In genomic region chr3:131471435-131471834, GRCm38 (mm10) we compare ENCODE assay signal across 16 mouse cellular contexts. TPM values are rescaled to one million over a fixed set of nuclear protein-coding genes. Genes with fewer than 3 reads are reported as not detected.
DNase-seq lines count a peak whose midpoint lies in the region; ATAC-seq lines count a peak whose summit lies in the region.
"Had no signal": no experiment of that assay in that cellular context is flagged by ENCODE, and none has a peak within 500 bp of the region (broad histone marks: within the 10 kb centered on the region; RNA-seq: fewer than 3 reads in every experiment).

No protein-coding gene starts in this region.

- ATAC-seq in embryonic facial prominence, embryonic 11.5 days (replicated peaks; ENCODE audit: insufficient number of reproducible peaks, low FRiP score, low TSS enrichment, low read depth): peak; percentile 41; the same call in 1 of the 2 replicates
- peak; percentile 32; the same call in 1 of the 2 replicates for ATAC-seq in kidney, embryonic 14.5 days (ENCODE audit: low FRiP score, low TSS enrichment)
- peak; percentile 6; the same call in 1 of the 2 replicates for ATAC-seq in forebrain, embryonic 13.5 days
- ATAC-seq in midbrain, embryonic 12.5 days (ENCODE audit: low FRiP score, low read depth): peak; percentile 45
- ATAC-seq in kidney, embryonic 16.5 days (ENCODE audit: low FRiP score, low TSS enrichment): no peak
- ATAC-seq: CD4-positive, CD25-positive, alpha-beta regulatory T cell, adult 4 months had no signal

- no peak overlapping the region for H3K9ac ChIP-seq in embryonic facial prominence, embryonic 11.5 days (replicated peaks; ENCODE audit: low read length)
- no peak overlapping the region for H3K9ac ChIP-seq in kidney, embryonic 14.5 days (ENCODE audit: low read depth, low read length)
- H3K9ac ChIP-seq in forebrain, embryonic 13.5 days: no peak overlapping the region
- no peak overlapping the region for H3K9ac ChIP-seq in midbrain, embryonic 12.5 days (replicated peaks)
- H3K9ac ChIP-seq in kidney, embryonic 16.5 days (replicated peaks; ENCODE audit: low read length): no peak overlapping the region
- H3K9ac ChIP-seq: heart, embryonic 12.5 days; intestine, embryonic 15.5 days had no signal

- H3K27ac ChIP-seq in embryonic facial prominence, embryonic 11.5 days (replicated peaks; ENCODE audit: low read depth, low read length): no peak overlapping the region
- H3K27ac ChIP-seq in embryonic facial prominence, embryonic 10.5 days (replicated peaks): no peak overlapping the region
- H3K27ac ChIP-seq in kidney, embryonic 14.5 days (ENCODE audit: low read depth, low read length): no peak overlapping the region
- no peak overlapping the region for H3K27ac ChIP-seq in forebrain, embryonic 13.5 days
- 0 out of 2 replicates have a peak overlapping the region, but pooled peaks have one; percentile 35 for H3K27ac ChIP-seq in midbrain, embryonic 12.5 days (replicated peaks)
- no peak overlapping the region for H3K27ac ChIP-seq in kidney, embryonic 16.5 days (ENCODE audit: low read length)
- H3K27ac ChIP-seq: intestine, embryonic 15.5 days; kidney, postnatal 0 days had no signal

- H3K36me3 ChIP-seq in embryonic facial prominence, embryonic 11.5 days (replicated peaks; ENCODE audit: control insufficient read depth, insufficient read depth, low read depth, low read length): no peaks in the 10 kb centered on the region
- H3K36me3 ChIP-seq in embryonic facial prominence, embryonic 10.5 days (replicated peaks): no peaks in the 10 kb centered on the region
- no peaks in the 10 kb centered on the region for H3K36me3 ChIP-seq in kidney, embryonic 14.5 days (ENCODE audit: control insufficient read depth, insufficient read depth, low read length)
- H3K36me3 ChIP-seq in forebrain, embryonic 13.5 days (ENCODE audit: poor library complexity, severe bottlenecking): no peaks in the 10 kb centered on the region
- no peaks in the 10 kb centered on the region for H3K36me3 ChIP-seq in midbrain, embryonic 12.5 days
- H3K36me3 ChIP-seq in kidney, embryonic 16.5 days (ENCODE audit: insufficient read depth, low read length): no peaks in the 10 kb centered on the region
- H3K36me3 ChIP-seq: G1E; heart, embryonic 12.5 days; intestine, embryonic 15.5 days had no signal

- no peak overlapping the region for H3K4me2 ChIP-seq in embryonic facial prominence, embryonic 11.5 days (ENCODE audit: low read depth, low read length)
- no peak overlapping the region for H3K4me2 ChIP-seq in kidney, embryonic 14.5 days (replicated peaks; ENCODE audit: low read depth, low read length)
- peak overlapping the region; percentile 12 for H3K4me2 ChIP-seq in forebrain, embryonic 13.5 days
- no peak overlapping the region for H3K4me2 ChIP-seq in midbrain, embryonic 12.5 days (replicated peaks)
- no peak overlapping the region for H3K4me2 ChIP-seq in kidney, embryonic 16.5 days (replicated peaks; ENCODE audit: low read depth, low read length)
- H3K4me2 ChIP-seq: heart, embryonic 12.5 days; intestine, embryonic 15.5 days had no signal

- no peaks in the 10 kb centered on the region for H3K4me1 ChIP-seq in embryonic facial prominence, embryonic 11.5 days (ENCODE audit: control insufficient read depth, insufficient read depth, low read length)
- H3K4me1 ChIP-seq in embryonic facial prominence, embryonic 10.5 days: peaks cover 25% of the 10 kb centered on the region
- H3K4me1 ChIP-seq in kidney, embryonic 14.5 days (ENCODE audit: control insufficient read depth, insufficient read depth, low read length): peaks cover 6% of the 10 kb centered on the region; the same call in 1 of the 2 replicates
- H3K4me1 ChIP-seq in forebrain, embryonic 13.5 days: peaks cover 15% of the 10 kb centered on the region
- peaks cover 14% of the 10 kb centered on the region for H3K4me1 ChIP-seq in midbrain, embryonic 12.5 days
- peaks cover 28% of the 10 kb centered on the region for H3K4me1 ChIP-seq in kidney, embryonic 16.5 days (ENCODE audit: insufficient read depth, low read length)
- H3K4me1 ChIP-seq: heart, embryonic 12.5 days; intestine, embryonic 15.5 days had no signal

- no peaks in the 10 kb centered on the region for H3K27me3 ChIP-seq in embryonic facial prominence, embryonic 11.5 days (ENCODE audit: control insufficient read depth, insufficient read depth, low read length)
- H3K27me3 ChIP-seq in embryonic facial prominence, embryonic 10.5 days (replicated peaks; ENCODE audit: low read depth, poor library complexity, severe bottlenecking): no peaks in the 10 kb centered on the region
- no peaks in the 10 kb centered on the region for H3K27me3 ChIP-seq in kidney, embryonic 14.5 days (ENCODE audit: control insufficient read depth, insufficient read depth, low read length)
- H3K27me3 ChIP-seq in forebrain, embryonic 13.5 days: no peaks in the 10 kb centered on the region
- no peaks in the 10 kb centered on the region for H3K27me3 ChIP-seq in midbrain, embryonic 12.5 days
- H3K27me3 ChIP-seq in kidney, embryonic 16.5 days (ENCODE audit: insufficient read depth, low read length): no peaks in the 10 kb centered on the region
- H3K27me3 ChIP-seq: intestine, embryonic 15.5 days had no signal

- no peak for DNase-seq in embryonic facial prominence, embryonic 11.5 days (ENCODE audit: low spot score)
- no peak for DNase-seq in embryonic facial prominence, embryonic 10.5 days (ENCODE audit: low spot score)
- no peak for DNase-seq in kidney, adult 18-20 months
- DNase-seq in kidney, postnatal 10 days: no peak
- DNase-seq: cerebellum, adult 9-11 months; gastrocnemius, postnatal 36 days had no signal

- no peaks in the 10 kb centered on the region for H3K9me3 ChIP-seq in embryonic facial prominence, embryonic 11.5 days (replicated peaks; ENCODE audit: control insufficient read depth, low read length)
- no peaks in the 10 kb centered on the region for H3K9me3 ChIP-seq in embryonic facial prominence, embryonic 10.5 days
- H3K9me3 ChIP-seq in kidney, embryonic 14.5 days (ENCODE audit: control insufficient read depth, low read length): no peaks in the 10 kb centered on the region
- H3K9me3 ChIP-seq in forebrain, embryonic 13.5 days (replicated peaks): 0 out of 2 replicates have a peak, but pooled peaks cover 1% of the 10 kb centered on the region
- no peaks in the 10 kb centered on the region for H3K9me3 ChIP-seq in midbrain, embryonic 12.5 days
- 0 out of 2 replicates have a peak, but pooled peaks cover 6% of the 10 kb centered on the region for H3K9me3 ChIP-seq in kidney, embryonic 16.5 days (ENCODE audit: low read length)
- H3K9me3 ChIP-seq: heart, embryonic 12.5 days; intestine, embryonic 15.5 days had no signal

- WGBS in embryonic facial prominence, embryonic 11.5 days: 68% methylated on average over 11 of the region's 11 CpGs
- WGBS in embryonic facial prominence, embryonic 10.5 days: 78% methylated on average over 11 of the region's 11 CpGs
- 72% methylated on average over 11 of the region's 11 CpGs for WGBS in kidney, embryonic 14.5 days
- 51% methylated on average over 11 of the region's 11 CpGs for WGBS in forebrain, embryonic 13.5 days
- WGBS in midbrain, embryonic 12.5 days: 69% methylated on average over 11 of the region's 11 CpGs
- WGBS in kidney, embryonic 16.5 days: 62% methylated on average over 11 of the region's 11 CpGs

- no peak overlapping the region for H3K4me3 ChIP-seq in embryonic facial prominence, embryonic 11.5 days (ENCODE audit: low read depth, low read length)
- no peak overlapping the region for H3K4me3 ChIP-seq in embryonic facial prominence, embryonic 10.5 days
- no peak overlapping the region for H3K4me3 ChIP-seq in kidney, embryonic 14.5 days (ENCODE audit: low read length)
- H3K4me3 ChIP-seq in forebrain, embryonic 13.5 days: no peak overlapping the region
- no peak overlapping the region for H3K4me3 ChIP-seq in midbrain, embryonic 12.5 days
- H3K4me3 ChIP-seq in kidney, embryonic 16.5 days (ENCODE audit: low read length): no peak overlapping the region
- H3K4me3 ChIP-seq: erythroblast, embryonic 14.5 days; heart, embryonic 12.5 days; intestine, embryonic 15.5 days had no signal

RNA-seq across cellular contexts. Expression of gene Sgms2, which starts 19.8 kb away (rescaled TPM):
- polyA plus RNA-seq in embryonic facial prominence, embryonic 11.5 days (2014; fragmentation: Nextera tagmentation; extraction: Ambion mirVana): 0.46 and 2.0 TPM in 2 replicates
- 0.77 and 1.2 TPM in 2 replicates for polyA plus RNA-seq in embryonic facial prominence, embryonic 10.5 days (2016; fragmentation: Nextera tagmentation; extraction: Ambion mirVana)
- polyA plus RNA-seq in kidney, embryonic 14.5 days (2014; fragmentation: Nextera tagmentation; extraction: Ambion mirVana): 8.9 and 12.5 TPM in 2 replicates
- 0.53 and 0.68 TPM in 2 replicates for polyA plus RNA-seq in forebrain, embryonic 13.5 days (2015; fragmentation: Nextera tagmentation; extraction: Ambion mirVana)
- 0.93 and 1.4 TPM in 2 replicates for polyA plus RNA-seq in midbrain, embryonic 12.5 days (2016; fragmentation: Nextera tagmentation; extraction: Ambion mirVana)
- polyA plus RNA-seq in kidney, embryonic 16.5 days (2015; fragmentation: Nextera tagmentation; extraction: Ambion mirVana): 11.1 and 13.2 TPM in 2 replicates
- polyA plus RNA-seq: CD4-positive, CD25-positive, alpha-beta regulatory T cell, adult 4 months; G1E had no signal
